Mouse (Mus musculus) forebrain, embryonic 14.5 days (tissue): ENCODE measurements around the gene Phactr1. TPM values are rescaled to one million over a fixed set of nuclear protein-coding genes. Genes with fewer than 3 reads are reported as not detected.

Experiments used
- ATAC-seq: fragments of 200-750 bp; cut with Nextera tagmentation; 2 replicates; pipeline ENCODE4 v1.8.0; 2017; ENCODE audit warnings: mild to moderate bottlenecking, moderate library complexity
- DNase-seq: peaks from one replicate; pipeline ENCODE4 v3.0.0-alpha.2; 2015; ENCODE audit warnings: low spot score
- H3K27ac ChIP-seq: fragments of 300-500 bp; sonication (generic); 2 replicates; pipeline ENCODE4 v1.5.1; 2014; ENCODE audit warnings: low read depth, mild to moderate bottlenecking, control low read depth, low read length, moderate library complexity
- H3K27me3 ChIP-seq: fragments of 300-500 bp; sonication (generic); replicated peaks from 2 replicates; pipeline ENCODE4 v1.6.1; 2014; ENCODE audit warnings: low read length, control low read depth, mixed read lengths; ENCODE audit not compliant: control insufficient read depth, insufficient read depth
- H3K36me3 ChIP-seq: fragments of 300-500 bp; sonication (generic); 2 replicates; pipeline ENCODE4 v1.6.1; 2014; ENCODE audit warnings: low read length, control low read depth; ENCODE audit not compliant: control insufficient read depth, insufficient read depth
- H3K4me1 ChIP-seq: fragments of 300-500 bp; sonication (generic); 2 replicates; pipeline ENCODE4 v1.6.1; 2014; ENCODE audit warnings: antibody characterized with exemption, low read length, control low read depth; ENCODE audit not compliant: control insufficient read depth, insufficient read depth
- H3K4me2 ChIP-seq: fragments of 300-500 bp; sonication (generic); 2 replicates; pipeline ENCODE4 v1.6.1; 2014; ENCODE audit warnings: mild to moderate bottlenecking, control low read depth, low read length
- H3K4me3 ChIP-seq: fragments of 300-500 bp; sonication (generic); 2 replicates; pipeline ENCODE4 v1.5.1; 2014; ENCODE audit warnings: low read depth, low read length, control low read depth
- H3K9ac ChIP-seq: fragments of 300-500 bp; sonication (generic); 2 replicates; pipeline ENCODE4 v1.6.1; 2014; ENCODE audit warnings: mild to moderate bottlenecking, low read length, control low read depth, moderate library complexity
- H3K9me3 ChIP-seq: fragments of 300-500 bp; sonication (generic); replicated peaks from 2 replicates; pipeline ENCODE4 v1.6.1; 2016; ENCODE audit warnings: low read length, control low read depth, mixed read lengths; ENCODE audit not compliant: control insufficient read depth
- WGBS: fragments of 180-500 bp; shearing (Covaris S2); extraction: QIAGEN DNeasy Blood & Tissue Kit; methylation state at CpG from one replicate; pipeline ENCODE4 v1.1.7; 2014; 5-methylcytosine and 5-hydroxymethylcytosine counted together
- polyA plus RNA-seq: library from polyadenylated mRNA; unstranded; fragments of >200 nt; fragmentation: Nextera tagmentation; extraction: Ambion mirVana; gene quantifications from 2 replicates; pipeline ENCODE4 v1.2.1, GENCODE M21; 2014

Phactr1 gene
- polyA plus RNA-seq, 1 experiment from 2014 or later = 47.3 TPM

GRCm38 (mm10) chr13:43132859-43133258, 452.4 kb downstream of the Phactr1 start:
- DNase-seq (no peak), ATAC-seq (no peak)
- no peaks in the 10 kb centered on the region for H3K27me3 ChIP-seq
- H3K36me3 ChIP-seq = peaks cover 22% of the 10 kb centered on the region; the same call in 1 of the 2 replicates
- no peak overlapping the region for H3K4me3 ChIP-seq
- H3K4me1 ChIP-seq = no peaks in the 10 kb centered on the region
- H3K9ac ChIP-seq = no peak overlapping the region
- no peak overlapping the region for H3K27ac ChIP-seq
- no peak overlapping the region for H3K4me2 ChIP-seq
- 50% methylated on average over 9 of the region's 9 CpGs for WGBS
- H3K9me3 ChIP-seq = no peaks in the 10 kb centered on the region

DNA sequence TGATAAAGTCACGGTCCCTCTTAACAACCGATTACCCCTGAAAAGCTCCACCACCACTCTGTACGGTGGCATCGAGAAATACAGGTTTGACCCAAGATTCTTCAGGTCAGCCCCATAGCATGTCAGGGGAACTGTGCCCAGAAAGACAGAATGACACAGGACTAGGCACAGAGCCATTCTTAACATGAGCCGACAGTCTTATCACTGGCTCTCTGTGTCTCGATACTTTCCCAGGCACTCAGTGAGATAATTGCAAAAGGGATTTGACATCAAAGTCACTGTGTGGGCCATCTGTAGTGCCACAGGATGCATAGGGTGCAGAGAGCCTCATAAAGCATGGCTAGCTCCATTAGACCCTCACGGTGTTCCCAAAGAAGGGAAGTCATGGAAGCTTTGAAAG, 453.0 kb downstream of the Phactr1 start:
- no peak for DNase-seq

GRCm38 (mm10) chr13:43134468-43134867, 454.0 kb downstream of the Phactr1 start:
- Histone ChIP-seq H3K4me3 (no peak overlapping the region), H3K9me3 (no peaks in the 10 kb centered on the region), H3K4me2 (no peak overlapping the region), H3K36me3 (peaks cover 22% of the 10 kb centered on the region; the same call in 1 of the 2 replicates), H3K27me3 (no peaks in the 10 kb centered on the region), H3K27ac (no peak overlapping the region), H3K9ac (no peak overlapping the region), H3K4me1 (no peaks in the 10 kb centered on the region)
- WGBS = 58% methylated on average over 4 of the region's 4 CpGs
- peak; percentile 46 for DNase-seq
- no peak for ATAC-seq

More for the DNA sequence above, 453.0 kb downstream of the Phactr1 start:
- Histone ChIP-seq H3K27me3 (no peaks in the 10 kb centered on the region), H3K36me3 (peaks cover 22% of the 10 kb centered on the region; the same call in 1 of the 2 replicates), H3K9me3 (no peaks in the 10 kb centered on the region), H3K4me1 (no peaks in the 10 kb centered on the region), H3K4me2 (no peak overlapping the region), H3K9ac (no peak overlapping the region), H3K27ac (no peak overlapping the region), H3K4me3 (no peak overlapping the region)
- 72% methylated on average over 7 of the region's 7 CpGs for WGBS
- no peak for ATAC-seq

DNA sequence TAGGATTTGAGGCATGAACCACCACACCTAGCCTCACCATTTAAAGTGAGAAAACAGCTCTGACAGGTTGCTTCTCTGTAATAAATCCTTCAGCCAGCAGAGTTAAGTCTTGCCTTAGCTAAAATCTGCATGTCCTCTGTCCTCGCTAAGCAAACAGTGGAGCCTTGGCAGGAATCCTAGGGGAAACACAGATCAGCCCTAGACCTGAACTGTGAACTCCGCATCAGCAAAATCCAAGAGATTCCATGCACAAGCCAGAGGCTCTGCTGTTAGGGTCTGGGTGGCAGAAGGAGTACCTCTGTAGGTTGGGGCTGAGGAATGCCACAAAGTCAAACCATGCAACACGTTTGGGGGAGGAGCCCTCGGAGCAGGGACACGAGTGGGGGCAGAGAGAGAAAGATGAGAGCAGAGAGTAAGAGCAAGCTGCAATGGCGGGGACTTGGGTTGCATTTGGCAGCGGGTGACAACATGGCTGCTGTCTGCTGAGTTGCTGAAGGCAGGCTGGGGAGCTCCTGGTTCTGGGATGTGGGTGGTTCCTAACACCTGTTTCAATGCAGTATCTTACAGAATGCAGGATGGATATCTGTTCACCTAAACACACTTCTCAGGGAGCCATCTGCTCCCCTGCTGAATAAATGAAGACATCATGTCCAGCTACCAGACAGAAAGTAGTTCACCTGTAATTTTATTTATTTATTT, 464.4 kb downstream of the Phactr1 start:
- no peak for DNase-seq
- no peak overlapping the region for H3K27ac ChIP-seq
- no peaks in the 10 kb centered on the region for H3K27me3 ChIP-seq
- H3K9me3 ChIP-seq = no peaks in the 10 kb centered on the region
- no peak overlapping the region for H3K4me3 ChIP-seq
- H3K4me1 ChIP-seq = no peaks in the 10 kb centered on the region
- 83% methylated on average over 7 of the region's 7 CpGs for WGBS
- ATAC-seq = no peak
- H3K36me3 ChIP-seq = no peaks in the 10 kb centered on the region
- H3K9ac ChIP-seq = no peak overlapping the region
- no peak overlapping the region for H3K4me2 ChIP-seq

DNA sequence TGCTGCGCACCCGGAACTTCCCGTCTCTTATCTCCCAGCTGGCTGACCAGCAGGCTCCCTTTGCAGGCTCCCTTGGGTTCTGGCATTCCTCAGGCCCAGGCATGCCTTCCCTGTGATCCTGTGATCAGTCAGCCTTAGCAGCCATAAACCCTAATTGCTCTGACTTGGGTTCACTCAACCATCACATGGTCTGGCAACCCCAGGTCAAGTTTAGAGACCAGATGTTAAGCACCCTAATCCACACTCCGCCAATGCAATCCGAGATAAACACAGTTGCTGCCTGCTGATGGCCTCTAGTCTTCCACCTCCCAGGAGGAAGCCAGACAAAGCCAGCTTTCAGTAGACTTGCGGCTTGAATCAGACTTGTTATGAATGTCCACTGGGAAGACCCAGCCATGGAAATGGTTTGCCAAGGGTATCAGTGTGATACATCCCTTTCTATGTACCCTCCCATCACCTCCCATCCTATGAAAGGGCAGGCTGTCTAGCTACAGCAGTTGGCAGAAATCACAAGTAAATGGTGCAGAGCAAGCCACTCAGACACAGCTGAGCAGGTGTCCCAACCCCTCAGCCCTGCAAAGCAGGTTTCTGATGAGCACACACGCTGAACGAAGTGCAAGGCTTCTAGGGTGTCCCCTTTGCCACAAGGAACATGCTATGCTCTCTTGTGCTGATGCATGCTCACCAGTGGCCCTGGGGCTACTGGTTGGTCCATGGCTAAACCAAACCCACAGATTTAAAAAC, 466.3 kb downstream of the Phactr1 start:
- H3K36me3 ChIP-seq = peaks cover 17% of the 10 kb centered on the region; the same call in 1 of the 2 replicates
- no peak overlapping the region for H3K4me2 ChIP-seq
- H3K27ac ChIP-seq = no peak overlapping the region
- no peak overlapping the region for H3K4me3 ChIP-seq
- H3K27me3 ChIP-seq = no peaks in the 10 kb centered on the region
- no peaks in the 10 kb centered on the region for H3K9me3 ChIP-seq
- 86% methylated on average over 8 of the region's 8 CpGs for WGBS
- ATAC-seq (no peak), DNase-seq (no peak)
- no peak overlapping the region for H3K9ac ChIP-seq
- H3K4me1 ChIP-seq = no peaks in the 10 kb centered on the region

DNA sequence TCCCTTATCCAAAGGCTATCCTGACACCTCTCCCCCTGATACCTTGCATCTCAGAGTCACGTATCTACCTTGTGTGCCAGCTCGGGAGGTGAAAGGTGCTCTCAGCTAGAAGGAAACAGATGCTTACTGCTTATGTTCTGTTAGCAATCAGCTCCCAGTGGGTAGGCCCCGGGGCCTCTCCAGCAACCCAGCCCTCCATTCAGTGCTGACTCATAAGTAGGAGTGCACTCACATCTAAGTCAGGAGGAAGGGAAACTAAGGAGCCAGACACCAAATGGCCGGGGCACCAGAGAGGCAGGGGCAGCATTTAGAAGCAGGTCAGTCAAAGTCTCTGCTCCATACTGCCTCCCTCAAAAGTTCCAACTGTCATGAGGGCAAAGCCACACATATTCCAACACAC, 468.3 kb downstream of the Phactr1 start:
- Histone ChIP-seq H3K36me3 (peaks cover 26% of the 10 kb centered on the region), H3K27ac (no peak overlapping the region), H3K9ac (no peak overlapping the region), H3K4me2 (no peak overlapping the region), H3K4me1 (no peaks in the 10 kb centered on the region), H3K9me3 (no peaks in the 10 kb centered on the region), H3K27me3 (no peaks in the 10 kb centered on the region), H3K4me3 (no peak overlapping the region)
- WGBS = 86% methylated on average over 4 of the region's 4 CpGs
- ATAC-seq (no peak), DNase-seq (no peak)

DNA sequence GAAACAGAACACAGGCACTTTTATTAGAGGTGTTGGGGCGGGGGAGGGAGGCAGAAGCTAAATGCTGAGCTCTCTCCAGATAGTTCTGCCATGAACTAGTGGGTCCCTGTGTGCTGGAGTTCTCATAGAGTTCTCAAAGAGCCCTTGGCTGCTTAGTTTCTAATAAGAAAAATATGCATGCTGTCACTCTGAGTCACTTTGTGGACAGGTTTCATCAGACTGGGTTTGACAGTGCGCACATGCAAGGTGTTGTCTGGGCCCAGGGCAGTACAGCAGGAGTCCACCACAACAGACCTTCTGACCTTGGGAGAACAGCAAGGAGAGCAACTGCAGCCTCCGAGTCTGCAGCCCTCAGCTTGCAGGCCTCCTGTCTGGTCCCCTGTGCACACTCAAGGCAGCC, 469.2 kb downstream of the Phactr1 start:
- Histone ChIP-seq H3K4me2 (no peak overlapping the region), H3K4me3 (no peak overlapping the region), H3K27me3 (no peaks in the 10 kb centered on the region), H3K27ac (no peak overlapping the region), H3K9me3 (no peaks in the 10 kb centered on the region), H3K36me3 (peaks cover 35% of the 10 kb centered on the region), H3K9ac (no peak overlapping the region), H3K4me1 (no peaks in the 10 kb centered on the region)
- 83% methylated on average over 3 of the region's 3 CpGs for WGBS
- DNase-seq (no peak), ATAC-seq (no peak)

GRCm38 (mm10) chr13:43152005-43152520, 471.6 kb downstream of the Phactr1 start:
- Histone ChIP-seq H3K9ac (no peak overlapping the region), H3K4me2 (no peak overlapping the region), H3K4me1 (no peaks in the 10 kb centered on the region), H3K27ac (no peak overlapping the region), H3K27me3 (no peaks in the 10 kb centered on the region), H3K36me3 (peaks cover 42% of the 10 kb centered on the region), H3K9me3 (no peaks in the 10 kb centered on the region), H3K4me3 (no peak overlapping the region)
- no peak for ATAC-seq
- WGBS = 86% methylated on average over 14 of the region's 14 CpGs
- DNase-seq = no peak

GRCm38 (mm10) chr13:43157370-43157769, 476.9 kb downstream of the Phactr1 start:
- Histone ChIP-seq H3K9ac (no peak overlapping the region), H3K4me3 (no peak overlapping the region), H3K9me3 (no peaks in the 10 kb centered on the region), H3K36me3 (peaks cover 27% of the 10 kb centered on the region), H3K4me2 (no peak overlapping the region), H3K27me3 (no peaks in the 10 kb centered on the region), H3K4me1 (no peaks in the 10 kb centered on the region), H3K27ac (no peak overlapping the region)
- WGBS = 35% methylated on average over 5 of the region's 5 CpGs
- no peak for DNase-seq
- no peak for ATAC-seq
